Mouse (Mus musculus) intestine, embryonic 15.5 days (tissue): ENCODE data around the gene Rnps1. TPM values are rescaled to one million over a fixed set of nuclear protein-coding genes. Genes with fewer than 3 reads are reported as not detected.

ENCODE experiments used
- ATAC-seq: fragments of 200-750 bp; cut with Nextera tagmentation; 2 replicates; pipeline ENCODE4 v1.8.0; 2017; ENCODE audit warnings: moderate TSS enrichment, moderate library complexity
- H3K27ac ChIP-seq: fragments of 300-500 bp; sonication (generic); 2 replicates; pipeline ENCODE4 v1.5.1; 2015; ENCODE audit warnings: mild to moderate bottlenecking, inconsistent platforms
- H3K27me3 ChIP-seq: fragments of 300-500 bp; sonication (generic); replicated peaks from 2 replicates; pipeline ENCODE4 v1.6.1; 2015; ENCODE audit warnings: inconsistent platforms
- H3K36me3 ChIP-seq: fragments of 300-500 bp; sonication (generic); 2 replicates; pipeline ENCODE4 v1.6.1; 2015; ENCODE audit warnings: inconsistent platforms
- H3K4me1 ChIP-seq: fragments of 300-500 bp; sonication (generic); replicated peaks from 2 replicates; pipeline ENCODE4 v1.6.1; 2015; ENCODE audit warnings: inconsistent platforms
- H3K4me2 ChIP-seq: fragments of 300-500 bp; sonication (generic); replicated peaks from 2 replicates; pipeline ENCODE4 v1.6.1; 2015; ENCODE audit warnings: mild to moderate bottlenecking, inconsistent platforms
- H3K4me3 ChIP-seq: fragments of 300-500 bp; sonication (generic); replicated peaks from 2 replicates; pipeline ENCODE4 v1.5.1; 2015; ENCODE audit warnings: inconsistent platforms
- H3K9ac ChIP-seq: fragments of 300-500 bp; sonication (generic); 2 replicates; pipeline ENCODE4 v1.6.1; 2015; ENCODE audit warnings: inconsistent platforms
- H3K9me3 ChIP-seq: fragments of 300-500 bp; sonication (generic); 2 replicates; pipeline ENCODE4 v1.6.1; 2016; ENCODE audit warnings: inconsistent platforms
- WGBS: fragments of 180-500 bp; shearing (Covaris S2); methylation state at CpG from one replicate; pipeline ENCODE4 v1.1.7; 2015; 5-methylcytosine and 5-hydroxymethylcytosine counted together
- polyA plus RNA-seq: library from polyadenylated mRNA; unstranded; fragments of >200 nt; fragmentation: Nextera tagmentation; extraction: Ambion mirVana; gene quantifications from 2 replicates; pipeline ENCODE4 v1.2.1, GENCODE M21; 2015

Gene Rnps1
- 250 and 257 TPM in 2 replicates for polyA plus RNA-seq

DNA sequence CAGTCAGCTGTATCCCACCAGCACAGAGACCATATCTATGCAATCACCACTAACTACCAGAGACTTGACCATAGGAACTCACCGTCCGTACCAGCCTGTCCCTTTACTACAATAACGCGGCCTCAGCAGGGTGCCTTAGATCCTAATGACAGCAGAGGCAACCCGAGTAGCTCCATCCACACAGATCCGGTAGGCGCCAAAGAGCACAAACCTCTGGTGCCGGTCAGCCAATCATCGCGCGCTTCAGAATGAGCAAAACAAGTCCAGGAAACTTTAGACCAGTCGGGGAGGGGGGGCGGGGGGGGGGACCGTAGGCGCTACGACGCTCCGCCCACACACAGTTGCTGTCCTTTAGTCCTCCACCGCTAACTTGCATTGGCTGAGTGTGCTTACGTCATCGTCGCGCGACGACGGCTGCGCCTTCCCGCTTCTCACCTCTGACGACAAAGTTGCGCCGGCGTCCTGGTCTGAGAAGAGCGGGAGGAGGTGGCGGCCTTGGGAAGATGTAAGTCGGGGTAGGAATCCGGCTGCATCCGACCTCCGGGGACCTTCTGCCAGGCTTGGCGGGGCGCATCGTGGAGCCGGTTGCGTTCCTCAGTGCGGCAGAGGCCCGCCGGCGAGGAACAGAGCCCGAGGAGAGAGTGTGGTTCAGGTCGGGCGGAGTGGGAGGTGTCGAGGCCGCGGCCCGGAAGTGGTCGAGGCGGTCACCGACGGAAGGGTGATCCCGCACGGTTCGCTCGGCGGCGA is at the start of gene Rnps1:
Gene Rnps1 (plus strand): TSS at position 336 of the 747 bp plus-strand sequence.
- Histone ChIP-seq H3K4me1 (peaks cover 22% of the 10 kb centered on the region), H3K4me2 (peak within 1 kb of the TSS; percentile 73), H3K4me3 (peak within 1 kb of the TSS; percentile 68), H3K36me3 (peaks cover 8% of the 10 kb centered on the region), H3K27me3 (no peaks in the 10 kb centered on the region), H3K27ac (peak within 1 kb of the TSS; percentile 95), H3K9me3 (no peaks in the 10 kb centered on the region), H3K9ac (peak within 1 kb of the TSS; percentile 84)
- peak; percentile 93 for ATAC-seq
- WGBS: under 1% methylated on average over 64 of the region's 64 CpGs

DNA sequence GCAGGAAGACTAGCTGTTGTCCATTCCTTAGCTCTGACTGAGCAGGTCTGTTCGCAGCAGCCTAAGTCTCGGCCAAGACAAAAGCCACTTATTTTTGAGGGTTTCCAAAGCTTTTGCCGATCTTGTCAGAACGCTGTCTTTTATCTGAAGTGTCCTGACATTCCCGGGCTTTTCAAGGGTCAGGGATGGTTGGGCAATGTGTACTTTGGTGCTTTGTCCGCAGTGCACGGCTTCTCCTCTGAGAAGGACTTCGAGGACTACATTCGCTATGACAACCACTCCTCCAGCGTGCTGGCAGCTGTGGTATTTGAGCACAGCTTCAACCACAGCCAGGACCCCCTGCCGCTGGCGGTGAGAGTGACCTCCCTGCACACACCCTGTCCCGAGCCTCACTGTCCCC is 48.5 kb upstream of the Rnps1 start:
- no peak overlapping the region for H3K27ac ChIP-seq
- no peak for ATAC-seq

GRCm38 (mm10) chr17:24375094-24375712 is 39.2 kb upstream of the Rnps1 start:
- H3K4me1 ChIP-seq: no peaks in the 10 kb centered on the region
- H3K36me3 ChIP-seq: no peaks in the 10 kb centered on the region
- H3K4me2 ChIP-seq: no peak overlapping the region
- H3K9ac ChIP-seq: no peak overlapping the region
- H3K9me3 ChIP-seq: no peaks in the 10 kb centered on the region
- H3K27me3 ChIP-seq: no peaks in the 10 kb centered on the region
- H3K27ac ChIP-seq: no peak overlapping the region
- WGBS: 61% methylated on average over 5 of the region's 5 CpGs
- no peak overlapping the region for H3K4me3 ChIP-seq
- ATAC-seq: no peak

More for the DNA sequence above, 48.5 kb upstream of the Rnps1 start:
- Histone ChIP-seq H3K9ac (no peak overlapping the region), H3K4me3 (no peak overlapping the region), H3K36me3 (no peaks in the 10 kb centered on the region), H3K9me3 (no peaks in the 10 kb centered on the region), H3K27me3 (no peaks in the 10 kb centered on the region), H3K4me1 (peaks cover 2% of the 10 kb centered on the region; the same call in 1 of the 2 replicates), H3K4me2 (no peak overlapping the region)
- WGBS: 63% methylated on average over 13 of the region's 13 CpGs

- no peak overlapping the region for H3K9ac ChIP-seq
- no peaks in the 10 kb centered on the region for H3K4me1 ChIP-seq
- H3K27ac ChIP-seq: no peak overlapping the region
- ATAC-seq: no peak
- no peaks in the 10 kb centered on the region for H3K9me3 ChIP-seq
- 90% methylated on average over 6 of the region's 6 CpGs for WGBS
- H3K27me3 ChIP-seq: no peaks in the 10 kb centered on the region
- H3K4me2 ChIP-seq: no peak overlapping the region
- no peaks in the 10 kb centered on the region for H3K36me3 ChIP-seq
- H3K4me3 ChIP-seq: no peak overlapping the region
These were observed 38.5 kb upstream of the Rnps1 start for GRCm38 (mm10) chr17:24375886-24376285.

DNA sequence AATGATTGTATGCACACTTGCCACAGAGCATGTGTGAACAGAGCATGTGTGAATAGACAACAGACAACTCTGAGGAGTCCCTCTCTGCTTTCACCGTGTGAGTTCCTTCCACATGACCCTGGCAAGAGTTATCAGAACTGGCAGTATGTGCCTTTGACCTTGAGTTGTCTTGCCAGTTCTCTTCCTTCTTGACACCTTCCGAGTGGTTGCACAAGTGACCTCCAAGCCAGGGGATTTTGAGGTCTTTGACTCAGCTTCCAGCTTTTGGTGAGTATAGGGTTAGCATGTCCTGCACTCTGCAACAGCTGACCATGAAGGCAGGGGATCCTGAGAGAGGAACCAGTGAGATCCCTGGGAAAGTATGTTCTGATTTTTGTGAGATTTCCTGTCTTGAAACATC is 35.9 kb upstream of the Rnps1 start:
- Histone ChIP-seq H3K4me2 (no peak overlapping the region), H3K27ac (no peak overlapping the region), H3K9me3 (no peaks in the 10 kb centered on the region), H3K36me3 (no peaks in the 10 kb centered on the region), H3K9ac (no peak overlapping the region), H3K4me1 (no peaks in the 10 kb centered on the region), H3K27me3 (no peaks in the 10 kb centered on the region), H3K4me3 (no peak overlapping the region)
- ATAC-seq: no peak
- WGBS: 84% methylated on average over 2 of the region's 2 CpGs

GRCm38 (mm10) chr17:24383789-24384188 is 30.6 kb upstream of the Rnps1 start:
- H3K9me3 ChIP-seq: no peaks in the 10 kb centered on the region
- H3K36me3 ChIP-seq: no peaks in the 10 kb centered on the region; the same call in 1 of the 2 replicates
- WGBS: 75% methylated on average over 8 of the region's 8 CpGs
- no peak overlapping the region for H3K27ac ChIP-seq
- H3K27me3 ChIP-seq: no peaks in the 10 kb centered on the region
- H3K4me2 ChIP-seq: no peak overlapping the region
- no peak overlapping the region for H3K9ac ChIP-seq
- no peak overlapping the region for H3K4me3 ChIP-seq
- ATAC-seq: no peak
- no peaks in the 10 kb centered on the region for H3K4me1 ChIP-seq

DNA sequence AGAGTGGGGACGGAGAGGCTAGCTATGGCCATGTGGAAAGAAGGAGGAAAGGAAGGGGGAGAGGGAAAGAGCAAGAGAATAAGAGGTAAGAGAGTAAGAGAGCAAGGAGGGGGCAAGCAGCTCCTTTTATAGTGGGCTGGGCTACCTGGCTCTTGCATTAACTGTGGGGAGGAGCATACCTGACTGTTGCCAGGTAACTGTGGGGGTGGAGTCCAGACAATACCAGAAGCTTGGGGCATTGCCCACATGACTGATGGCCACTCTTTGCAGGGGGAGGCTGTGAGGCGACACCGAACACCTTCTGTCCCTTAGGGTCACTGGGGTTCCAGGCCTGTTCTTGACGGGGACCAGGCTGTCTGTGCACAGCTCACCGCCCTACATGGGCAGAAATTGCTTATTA is 25.7 kb upstream of the Rnps1 start:
- ATAC-seq: no peak
- 82% methylated on average over 5 of the region's 5 CpGs for WGBS
- H3K36me3 ChIP-seq: peaks cover 3% of the 10 kb centered on the region; the same call in 1 of the 2 replicates

DNA sequence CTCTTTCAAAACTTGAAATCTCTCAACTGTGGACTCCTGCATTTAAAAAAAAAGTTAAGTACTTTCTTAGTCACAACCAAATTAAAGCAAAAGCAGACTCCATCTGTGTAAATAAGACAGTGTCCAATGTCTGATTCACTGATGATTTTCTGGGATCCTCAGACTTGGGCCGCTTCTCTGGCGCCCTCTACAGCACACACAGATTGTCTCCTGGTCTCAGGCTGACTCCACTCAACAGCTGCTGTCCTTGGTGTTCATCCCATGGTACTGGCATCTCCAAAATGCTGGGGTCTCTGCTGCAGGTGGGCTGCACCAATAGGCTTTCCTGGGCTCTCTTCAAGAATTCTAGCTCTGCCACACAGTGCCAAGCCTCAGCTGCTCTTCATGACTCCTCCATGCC is 24.5 kb upstream of the Rnps1 start:
- H3K27ac ChIP-seq: no peak overlapping the region
- H3K4me3 ChIP-seq: no peak overlapping the region

More for the DNA sequence above, 25.7 kb upstream of the Rnps1 start:
- no peaks in the 10 kb centered on the region for H3K4me1 ChIP-seq
- H3K27ac ChIP-seq: no peak overlapping the region
- no peaks in the 10 kb centered on the region for H3K9me3 ChIP-seq
- H3K4me3 ChIP-seq: no peak overlapping the region
- no peak overlapping the region for H3K9ac ChIP-seq
- no peak overlapping the region for H3K4me2 ChIP-seq
- no peaks in the 10 kb centered on the region for H3K27me3 ChIP-seq

DNA sequence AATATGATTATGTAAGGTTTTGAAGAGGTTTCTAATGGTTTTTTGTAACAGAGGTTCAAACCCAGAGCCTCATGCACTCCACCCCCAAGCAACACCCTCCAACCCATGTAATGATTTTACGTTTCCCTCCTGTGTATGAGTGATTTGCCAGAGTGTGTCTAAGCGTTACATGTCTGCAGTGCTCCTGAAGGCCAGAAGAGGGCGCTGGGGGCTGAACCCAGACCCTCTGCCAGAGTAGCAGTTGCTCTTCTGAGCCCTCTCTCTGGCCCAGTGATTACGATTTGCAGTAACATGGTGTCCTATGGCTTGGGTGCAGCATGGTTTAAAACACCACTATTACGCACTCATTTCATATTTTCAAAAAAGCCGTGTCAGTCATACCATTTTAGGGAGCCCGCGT is 23.2 kb upstream of the Rnps1 start:
- Histone ChIP-seq H3K4me3 (no peak overlapping the region), H3K27me3 (no peaks in the 10 kb centered on the region), H3K27ac (no peak overlapping the region), H3K9me3 (no peaks in the 10 kb centered on the region), H3K4me1 (no peaks in the 10 kb centered on the region), H3K9ac (no peak overlapping the region), H3K4me2 (no peak overlapping the region), H3K36me3 (0 out of 2 replicates have a peak, but pooled peaks cover 3% of the 10 kb centered on the region)
- ATAC-seq: no peak
- WGBS: 68% methylated on average over 8 of the region's 8 CpGs

More for the DNA sequence above, 24.5 kb upstream of the Rnps1 start:
- ATAC-seq: 0 out of 2 replicates have a peak, but pooled peaks have one; percentile 10
- Histone ChIP-seq H3K36me3 (0 out of 2 replicates have a peak, but pooled peaks cover 3% of the 10 kb centered on the region), H3K9ac (no peak overlapping the region), H3K9me3 (no peaks in the 10 kb centered on the region), H3K27me3 (no peaks in the 10 kb centered on the region), H3K4me1 (no peaks in the 10 kb centered on the region), H3K4me2 (no peak overlapping the region)
- WGBS: 0% methylated on average over 2 of the region's 2 CpGs

GRCm38 (mm10) chr17:24393527-24393926 is 20.8 kb upstream of the Rnps1 start:
- Histone ChIP-seq H3K4me3 (no peak overlapping the region), H3K9me3 (no peaks in the 10 kb centered on the region), H3K27ac (no peak overlapping the region), H3K9ac (no peak overlapping the region), H3K27me3 (no peaks in the 10 kb centered on the region), H3K4me1 (no peaks in the 10 kb centered on the region), H3K4me2 (no peak overlapping the region), H3K36me3 (0 out of 2 replicates have a peak, but pooled peaks cover 3% of the 10 kb centered on the region)
- peak; percentile 92 for ATAC-seq
- 23% methylated on average over 4 of the region's 4 CpGs for WGBS

- Histone ChIP-seq H3K27ac (no peak overlapping the region), H3K9me3 (no peaks in the 10 kb centered on the region), H3K4me2 (no peak overlapping the region), H3K36me3 (0 out of 2 replicates have a peak, but pooled peaks cover 3% of the 10 kb centered on the region), H3K27me3 (no peaks in the 10 kb centered on the region), H3K4me1 (no peaks in the 10 kb centered on the region), H3K9ac (no peak overlapping the region), H3K4me3 (no peak overlapping the region)
- 82% methylated on average over 7 of the region's 7 CpGs for WGBS
- no peak for ATAC-seq
These were observed 19.9 kb upstream of the Rnps1 start for GRCm38 (mm10) chr17:24394456-24394855.

GRCm38 (mm10) chr17:24402371-24402770 is 12.0 kb upstream of the Rnps1 start:
- WGBS: 71% methylated on average over 3 of the region's 3 CpGs
- Histone ChIP-seq H3K4me1 (no peaks in the 10 kb centered on the region), H3K27ac (no peak overlapping the region), H3K9ac (no peak overlapping the region), H3K4me3 (no peak overlapping the region), H3K36me3 (0 out of 2 replicates have a peak, but pooled peaks cover 3% of the 10 kb centered on the region), H3K9me3 (no peaks in the 10 kb centered on the region), H3K27me3 (no peaks in the 10 kb centered on the region), H3K4me2 (no peak overlapping the region)
- peak; percentile 72 for ATAC-seq
